Mouse (Mus musculus) MEL (cell line): ENCODE results near the gene Prr5l. TPM values are rescaled to one million over a fixed set of nuclear protein-coding genes. Genes with fewer than 3 reads are reported as not detected.

Experiments used
- DNase-seq: peaks from one replicate; pipeline ENCODE4 v3.0.0; 2011; ENCODE audit warnings: low read depth, low spot score
- H3K27ac ChIP-seq: 2 replicates; pipeline ENCODE4 v1.5.1; 2012; ENCODE audit warnings: low read depth, mild to moderate bottlenecking, control low read depth, low read length, moderate library complexity; ENCODE audit not compliant: control insufficient read depth
- H3K27me3 ChIP-seq, 2 experiments: fragments of 150-350 bp in 1 of 2; sonication (generic) in 1 of 2; 2 replicates each; pipeline ENCODE4 v1.6.1; 2012; ENCODE audit warnings: low read length in 2 of 2, mild to moderate bottlenecking in 2 of 2, improper control_type of control experiment in 1 of 2, moderate library complexity in 1 of 2; ENCODE audit not compliant: insufficient read depth in 2 of 2, control insufficient read depth in 1 of 2
- H3K36me3 ChIP-seq, 2 experiments: 2 replicates each; pipeline ENCODE4 v1.6.1; 2012 to 2014; ENCODE audit warnings: low read length in 2 of 2, improper control_type of control experiment in 1 of 2, inconsistent platforms in 1 of 2, mild to moderate bottlenecking in 1 of 2; ENCODE audit not compliant: insufficient read depth in 2 of 2, control insufficient read depth in 1 of 2
- H3K4me1 ChIP-seq, 2 experiments: fragments of 150-350 bp in 1 of 2; sonication (generic) in 1 of 2; 2 replicates each; pipeline ENCODE4 v1.6.1; 2012; ENCODE audit warnings: low read length in 2 of 2, improper control_type of control experiment in 1 of 2, mild to moderate bottlenecking in 1 of 2; ENCODE audit not compliant: insufficient read depth in 2 of 2, control insufficient read depth in 1 of 2
- H3K4me3 ChIP-seq, 2 experiments: fragments of 150-350 bp in 1 of 2; sonication (generic) in 1 of 2; 2 replicates each; pipeline ENCODE4 v1.5.1; 2012; ENCODE audit warnings: low read depth in 2 of 2, low read length in 2 of 2, mild to moderate bottlenecking in 2 of 2, moderate library complexity in 2 of 2, control low read depth in 1 of 2, improper control_type of control experiment in 1 of 2; ENCODE audit not compliant: control insufficient read depth in 1 of 2, insufficient read depth in 1 of 2
- H3K79me2 ChIP-seq: 2 replicates; pipeline ENCODE4 v1.6.1; 2012; ENCODE audit warnings: mild to moderate bottlenecking, low read length, moderate library complexity; ENCODE audit not compliant: control insufficient read depth, poor library complexity, insufficient read depth
- H3K9ac ChIP-seq: 2 replicates; pipeline ENCODE4 v1.6.1; 2012; ENCODE audit warnings: low read depth, mild to moderate bottlenecking, control low read depth, low read length, moderate library complexity; ENCODE audit not compliant: control insufficient read depth, poor library complexity, severe bottlenecking
- H3K9me3 ChIP-seq: fragments of 150-350 bp; sonication (generic); replicated peaks from 2 replicates; pipeline ENCODE4 v1.6.1; 2012; ENCODE audit warnings: mild to moderate bottlenecking, low read length, improper control_type of control experiment, moderate library complexity; ENCODE audit not compliant: insufficient read depth
- BHLHE40 ChIP-seq: IDR thresholded peaks from 2 replicates; pipeline ENCODE4 v1.6.1; 2012; ENCODE audit warnings: low read depth, mild to moderate bottlenecking, inconsistent platforms, low read length, improper control_type of control experiment, borderline replicate concordance
- CHD2 ChIP-seq: IDR thresholded peaks from 2 replicates; pipeline ENCODE4 v1.6.1; 2011; ENCODE audit warnings: low read length, improper control_type of control experiment
- GABPA ChIP-seq: IDR thresholded peaks from 2 replicates; pipeline ENCODE4 v1.6.1; 2012; ENCODE audit warnings: low read depth, mild to moderate bottlenecking, inconsistent platforms, low read length, improper control_type of control experiment, moderate library complexity
- GATA1 ChIP-seq: IDR thresholded peaks from 2 replicates; pipeline ENCODE4 v1.6.1; 2011; ENCODE audit warnings: low read depth, low read length, improper control_type of control experiment
- KAT2A ChIP-seq: conservative IDR thresholded peaks from 2 replicates; pipeline ENCODE4 v1.6.1; 2012; ENCODE audit warnings: low read depth, low read length, improper control_type of control experiment, inconsistent platforms
- MAFK ChIP-seq: IDR thresholded peaks from 2 replicates; pipeline ENCODE4 v1.6.1; 2011; ENCODE audit warnings: low read depth, mild to moderate bottlenecking, low read length, improper control_type of control experiment, borderline replicate concordance
- MAX ChIP-seq: IDR thresholded peaks from 2 replicates; pipeline ENCODE4 v1.6.1; 2011; ENCODE audit warnings: low read length, improper control_type of control experiment
- MXI1 ChIP-seq: IDR thresholded peaks from 2 replicates; pipeline ENCODE4 v1.6.1; 2011; ENCODE audit warnings: mild to moderate bottlenecking, low read depth, low read length, improper control_type of control experiment
- RAD21 ChIP-seq: IDR thresholded peaks from 2 replicates; pipeline ENCODE4 v1.6.1; 2011; ENCODE audit warnings: mild to moderate bottlenecking, low read depth, low read length, improper control_type of control experiment
- TBP ChIP-seq: IDR thresholded peaks from 2 replicates; pipeline ENCODE4 v1.8.0; 2011; ENCODE audit warnings: low read depth, low read length, improper control_type of control experiment
- UBTF ChIP-seq: IDR thresholded peaks from 2 replicates; pipeline ENCODE4 v1.6.1; 2012; ENCODE audit warnings: low read depth, mild to moderate bottlenecking, inconsistent platforms, low read length, improper control_type of control experiment, moderate library complexity, borderline replicate concordance; ENCODE audit not compliant: insufficient read depth
- USF2 ChIP-seq, 2 experiments: IDR thresholded peaks; 2 replicates each; pipeline ENCODE4 v1.6.1; 2011 to 2012; ENCODE audit warnings: improper control_type of control experiment in 2 of 2, low read length in 2 of 2, borderline replicate concordance in 1 of 2, inconsistent platforms in 1 of 2, low read depth in 1 of 2, mild to moderate bottlenecking in 1 of 2; ENCODE audit not compliant: insufficient read depth in 1 of 2
- polyA plus RNA-seq, 2 experiments: library from polyadenylated mRNA; stranded (reverse) in 1 of 2; unstranded in 1 of 2; fragments of >175 nt in 1 of 2; fragments of >200 nt in 1 of 2; gene quantifications; 2 replicates each; pipeline versions ENCODE4 v1.2.1 to v1.2.4; 2012; ENCODE audit warnings: low replicate concordance in 2 of 2, low read depth in 1 of 2; ENCODE audit not compliant: insufficient read length in 2 of 2, insufficient read depth in 1 of 2, missing spikeins in 1 of 2
- total RNA-seq: library from RNA; depleted of rRNA; stranded (reverse); fragments of 300-350 nt; gene quantifications from 2 replicates; pipeline ENCODE4 v1.2.3, GENCODE M21; 2012

The Prr5l gene
- total and polyA plus RNA-seq, 3 experiments, result 0.04 TPM; not detected in 2

DNA sequence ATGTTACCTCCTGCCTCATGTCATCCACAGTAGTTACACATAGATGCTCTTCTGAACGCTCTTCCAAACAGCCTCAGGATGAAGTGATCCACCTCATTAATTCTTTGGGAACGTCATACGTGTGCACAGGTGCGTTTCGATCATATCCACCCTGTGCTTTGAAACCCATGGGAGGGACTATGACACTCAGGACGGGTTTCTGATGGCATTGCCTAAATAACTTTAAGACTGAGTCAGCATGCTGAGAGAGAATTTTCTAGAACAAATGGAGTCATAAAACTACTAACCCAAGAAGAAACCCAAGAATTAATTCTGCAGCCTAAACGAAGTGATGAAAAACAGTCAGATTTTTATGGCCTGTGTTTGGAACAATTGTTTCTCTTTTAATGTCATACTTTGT lies 40.1 kb downstream of the Prr5l start:
- no peak overlapping the region for H3K4me3 ChIP-seq
- DNase-seq, result no peak
- no peaks in the 10 kb centered on the region for H3K36me3 ChIP-seq
- H3K27ac ChIP-seq, result no peak overlapping the region
- TF ChIP-seq KAT2A, result no peak
- no peak for TF ChIP-seq MAX
- TF ChIP-seq CHD2, result no peak
- TF ChIP-seq UBTF, result no peak
- no peak for TF ChIP-seq MAFK
- TF ChIP-seq GATA1, result no peak
- no peak for TF ChIP-seq MXI1
- no peak for TF ChIP-seq GABPA
- no peak for TF ChIP-seq RAD21
- TF ChIP-seq BHLHE40, result no peak
- peaks cover 0 to 3% of the 10 kb centered on the region in 2 experiments; a peak in 3 of 4 replicates for H3K27me3 ChIP-seq
- no peaks in the 10 kb centered on the region for H3K4me1 ChIP-seq
- H3K9ac ChIP-seq, result no peak overlapping the region
- no peaks in the 10 kb centered on the region for H3K79me2 ChIP-seq
- no peaks in the 10 kb centered on the region for H3K9me3 ChIP-seq

GRCm38 (mm10) chr2:101834816-101835523 lies 47.9 kb downstream of the Prr5l start:
- no peak overlapping the region for H3K4me3 ChIP-seq
- H3K79me2 ChIP-seq, result no peaks in the 10 kb centered on the region
- H3K27me3 ChIP-seq, result peaks cover 0 to 3% of the 10 kb centered on the region in 2 experiments; a peak in 3 of 4 replicates
- H3K36me3 ChIP-seq, result no peaks in the 10 kb centered on the region
- no peak for DNase-seq
- no peaks in the 10 kb centered on the region for H3K9me3 ChIP-seq
- H3K4me1 ChIP-seq, result no peaks in the 10 kb centered on the region
- no peak overlapping the region for H3K27ac ChIP-seq
- H3K9ac ChIP-seq, result no peak overlapping the region
- TF ChIP-seq USF2 (IDR thresholded peaks at IDR 0.05; ENCODE audit: borderline replicate concordance in 1 of 2, insufficient read depth in 1 of 2, low read depth in 1 of 2, low read length in 2 of 2), result no peak
- TF ChIP-seq TBP, result no peak

DNA sequence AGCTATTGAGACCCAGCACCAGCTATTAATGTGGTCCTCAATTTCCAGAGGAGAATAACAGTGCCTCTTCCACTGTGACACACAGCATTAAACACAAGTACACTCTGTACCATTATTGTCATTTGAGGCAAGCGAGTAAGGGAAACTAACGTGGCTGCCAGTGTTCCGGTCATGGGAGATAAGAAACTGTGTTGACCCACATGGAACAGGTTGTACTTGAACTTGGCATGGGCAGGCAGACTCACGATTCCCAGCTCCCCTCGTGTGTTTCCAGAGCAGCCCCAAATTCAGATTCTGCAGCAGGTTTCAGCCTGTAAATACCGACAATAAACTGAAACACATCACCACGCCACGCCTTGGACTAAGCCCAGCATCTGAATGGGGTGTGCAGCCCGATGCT lies 50.5 kb downstream of the Prr5l start:
- DNase-seq, result no peak
- H3K4me3 ChIP-seq, result no peak overlapping the region
- H3K27me3 ChIP-seq, result peaks cover 0 to 5% of the 10 kb centered on the region in 2 experiments

More for the DNA sequence above, 50.5 kb downstream of the Prr5l start:
- no peaks in the 10 kb centered on the region for H3K79me2 ChIP-seq
- no peak overlapping the region for H3K27ac ChIP-seq
- no peak for TF ChIP-seq UBTF
- TF ChIP-seq, all 39 proteins: peak for 0
- Histone ChIP-seq H3K9ac (no peak overlapping the region), H3K9me3 (no peaks in the 10 kb centered on the region), H3K36me3 (no peaks in the 10 kb centered on the region), H3K4me1 (no peaks in the 10 kb centered on the region; a peak in 1 of 4 replicates)
